Mouse (Mus musculus) lung, adult 2 months (tissue): ENCODE data around the gene Pcif1.

ENCODE experiments used
- CTCF ChIP-seq: fragments of 200-500 bp; IDR thresholded peaks from 2 replicates; pipeline ENCODE4 v1.5.1; 2011; ENCODE audit warnings: mild to moderate bottlenecking, low read length, control low read depth; ENCODE audit not compliant: insufficient read depth
- POLR2A ChIP-seq: fragments of 200-500 bp; IDR thresholded peaks from 2 replicates; pipeline ENCODE4 v1.6.1; 2011; ENCODE audit warnings: low read depth, mild to moderate bottlenecking, control low read depth, low read length, borderline replicate concordance; ENCODE audit errors: extremely low read depth

DNA sequence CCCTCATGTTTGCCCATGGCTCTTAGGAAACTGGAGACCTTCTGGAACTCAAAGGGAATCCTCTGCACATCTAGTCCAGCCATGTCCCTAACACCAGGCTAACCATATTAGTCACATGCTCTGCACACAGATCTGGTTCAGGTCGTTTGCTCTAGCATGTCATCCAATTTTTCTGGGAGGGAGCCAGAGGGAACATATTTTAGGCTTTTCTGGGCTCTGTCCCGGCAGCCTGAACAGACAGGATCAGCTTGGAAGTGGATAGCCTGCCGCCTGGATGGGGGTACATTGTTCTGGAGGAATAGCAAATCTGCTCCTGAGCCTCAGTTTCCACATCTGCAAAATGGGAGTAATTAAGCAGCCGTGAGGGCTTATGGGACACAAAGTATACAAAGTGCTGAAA lies 18.0 kb upstream of the Pcif1 start:
- no peak for TF ChIP-seq CTCF
- no peak for TF ChIP-seq POLR2A
